Mouse (Mus musculus): ENCODE data around the gene Gm17334.

The Gm17334 gene

DNA sequence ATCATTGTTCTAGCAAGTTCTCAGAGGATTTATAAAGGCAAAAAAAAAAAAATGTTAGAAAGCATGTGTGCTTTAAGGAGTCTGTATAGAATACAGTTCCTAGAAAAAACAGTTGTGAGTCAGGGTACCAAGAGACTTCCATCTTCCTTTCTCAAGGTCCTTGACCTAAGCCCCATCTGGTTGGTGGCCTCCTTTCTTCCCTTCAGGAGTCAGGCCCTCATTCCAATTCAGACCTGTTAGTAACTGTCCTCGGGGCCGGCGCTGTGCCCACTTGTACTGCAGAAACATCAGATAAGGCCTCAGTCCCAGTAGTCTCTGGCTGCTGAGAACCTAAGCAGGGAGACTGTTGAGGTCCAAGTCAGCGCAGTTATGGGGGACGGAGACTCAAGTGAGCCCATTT is at the start of gene Gm17334:
Gene Gm17334, minus strand, starts transcription at position 101 of the 400 bp plus-strand sequence.
- DNase-seq: no peak

DNA sequence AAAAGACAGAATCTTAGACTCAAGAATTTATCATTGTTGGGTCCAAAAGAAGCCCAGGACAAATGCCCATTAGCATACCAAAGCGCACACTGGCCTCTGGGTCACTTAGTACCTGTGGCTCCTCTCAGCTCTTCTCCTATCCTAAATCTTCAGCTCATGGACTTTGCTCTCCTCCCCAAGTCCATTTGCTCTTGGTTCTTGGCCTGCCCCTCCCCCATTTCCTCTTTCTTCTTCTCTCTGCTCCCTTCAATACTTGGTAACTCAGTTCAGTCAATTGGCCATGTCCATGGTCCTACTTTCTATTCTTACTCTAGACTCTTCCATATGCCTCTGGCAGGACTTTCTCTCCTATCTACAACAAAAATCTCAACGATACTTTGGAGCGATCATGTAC is 49.0 kb upstream of the Gm17334 start:
- DNase-seq: no peak

DNA sequence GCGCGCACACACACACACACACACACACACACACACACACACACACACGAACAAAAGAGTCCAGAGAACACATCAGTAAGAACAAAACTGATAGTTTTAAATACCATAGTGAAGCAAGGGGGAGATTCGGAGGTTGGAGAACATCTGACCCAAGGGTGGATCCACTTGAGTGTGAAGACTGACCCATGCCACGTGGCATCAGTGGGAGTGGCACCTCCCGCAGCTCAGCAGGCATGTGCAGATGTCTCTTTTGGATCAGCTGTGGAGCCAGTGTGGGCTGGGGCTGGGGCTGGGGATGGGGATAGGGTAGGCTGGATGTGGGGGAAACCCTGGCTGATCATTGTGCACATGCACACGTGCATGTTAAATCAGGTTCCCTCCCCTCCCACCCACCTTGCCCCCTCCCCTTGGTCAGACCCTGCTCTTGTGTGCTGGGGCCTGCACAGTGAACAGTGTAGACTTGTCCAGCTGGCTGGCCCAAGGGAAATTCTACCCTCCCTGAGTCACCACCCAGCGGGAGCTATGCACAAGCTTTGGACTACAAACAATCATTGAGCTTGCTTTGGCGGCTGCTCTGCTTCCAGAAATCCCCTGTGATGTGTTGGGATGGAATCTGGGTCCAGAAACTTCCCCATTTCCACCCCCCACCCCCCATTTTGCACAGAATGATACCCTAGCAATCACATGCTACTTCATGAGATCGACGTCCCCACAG is 48.4 kb upstream of the Gm17334 start:
- no peak for DNase-seq

DNA sequence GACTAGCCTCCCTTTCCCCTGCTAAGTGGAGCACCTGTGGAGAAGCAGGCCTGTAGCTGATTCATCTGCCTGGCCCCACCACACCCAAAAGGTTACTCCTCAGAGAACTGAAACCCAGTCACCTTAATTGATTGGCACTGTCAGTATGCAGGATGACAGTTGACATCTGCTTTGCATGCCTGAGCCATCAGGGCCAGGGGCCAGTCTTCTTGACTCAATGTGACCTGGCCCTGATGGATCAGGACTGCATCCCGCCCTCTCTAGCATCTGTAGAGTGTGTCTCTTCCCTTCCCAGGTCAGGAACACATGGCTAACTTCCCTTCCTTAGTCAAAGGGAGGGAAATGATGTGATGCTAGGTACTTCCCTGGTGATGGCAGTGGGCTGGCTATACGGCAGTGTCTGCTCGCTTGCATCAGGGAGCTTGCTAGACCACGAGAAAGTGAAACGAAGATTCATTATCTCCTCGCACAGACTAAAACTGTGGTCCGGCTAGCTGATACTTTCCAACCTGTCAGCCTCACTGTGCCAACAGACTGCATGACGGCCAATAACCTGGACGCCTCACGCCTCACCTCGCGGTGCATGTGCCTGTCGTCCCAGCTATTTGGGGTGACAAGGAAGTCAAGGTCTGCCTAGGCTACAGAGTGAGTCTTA is 47.7 kb upstream of the Gm17334 start:
- DNase-seq: no peak

DNA sequence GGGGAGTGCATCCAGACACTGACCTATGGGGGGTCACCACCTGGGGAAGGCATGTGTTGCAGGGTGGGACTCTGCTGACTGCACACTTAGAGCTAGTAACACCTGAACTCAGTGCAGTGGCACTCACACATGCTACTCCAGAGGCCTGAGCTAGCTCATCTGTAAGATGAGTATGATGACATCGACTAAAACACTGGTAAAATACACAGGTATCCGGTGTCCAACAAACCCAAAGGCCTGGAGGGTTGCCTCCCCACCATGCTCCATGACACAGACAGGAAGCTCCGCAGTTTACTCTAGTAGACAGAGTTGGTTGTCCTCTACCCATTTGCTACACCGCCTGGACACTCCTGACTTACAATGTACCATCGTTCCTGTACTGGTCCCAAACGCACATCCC is 46.5 kb upstream of the Gm17334 start:
- no peak for DNase-seq

DNA sequence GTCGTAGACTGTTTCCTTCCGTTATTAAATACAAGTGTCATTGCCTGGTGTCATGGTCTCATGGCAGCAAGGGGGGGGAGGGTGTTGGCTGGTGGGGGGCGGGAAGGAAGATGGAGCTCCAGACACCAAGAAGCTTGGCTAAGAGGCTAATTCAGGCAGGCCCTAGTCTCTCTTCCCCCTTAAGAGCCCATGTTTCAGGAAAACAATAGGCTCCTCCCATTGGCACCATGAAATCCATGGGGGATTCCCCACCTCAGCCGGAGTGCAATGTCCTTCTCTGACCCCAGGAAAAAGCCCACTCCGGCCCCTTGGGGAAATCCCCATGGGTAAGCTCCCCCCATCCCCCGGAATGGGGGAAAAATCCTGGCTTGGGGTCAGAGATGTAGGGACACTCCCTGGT is 45.8 kb upstream of the Gm17334 start:
- DNase-seq: no peak

DNA sequence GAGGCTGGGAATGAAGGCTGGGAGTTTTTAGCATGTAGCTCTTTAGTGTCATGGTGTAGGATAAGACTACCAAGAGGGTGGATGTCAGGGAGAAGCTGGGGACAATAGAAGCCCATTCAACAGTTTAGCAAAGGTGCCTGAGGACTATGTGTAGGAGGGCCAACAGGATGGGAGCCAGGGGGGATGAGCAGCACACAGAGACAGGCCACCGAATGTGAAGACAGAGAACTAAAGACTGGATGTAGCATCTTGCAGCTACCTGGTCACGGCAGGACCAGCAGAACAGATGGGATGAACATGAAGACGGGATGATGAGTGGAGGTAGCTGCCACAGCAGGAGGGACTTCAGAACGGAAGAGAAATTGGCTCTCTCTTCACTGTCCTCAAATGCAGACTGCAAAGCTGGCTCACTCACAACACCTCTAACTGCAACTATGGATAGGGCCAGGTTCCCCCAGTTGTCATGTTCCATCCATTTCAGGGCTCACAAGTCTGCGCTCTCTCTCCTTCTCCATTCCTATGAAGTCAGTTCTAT is 43.9 kb upstream of the Gm17334 start:
- no peak for DNase-seq

DNA sequence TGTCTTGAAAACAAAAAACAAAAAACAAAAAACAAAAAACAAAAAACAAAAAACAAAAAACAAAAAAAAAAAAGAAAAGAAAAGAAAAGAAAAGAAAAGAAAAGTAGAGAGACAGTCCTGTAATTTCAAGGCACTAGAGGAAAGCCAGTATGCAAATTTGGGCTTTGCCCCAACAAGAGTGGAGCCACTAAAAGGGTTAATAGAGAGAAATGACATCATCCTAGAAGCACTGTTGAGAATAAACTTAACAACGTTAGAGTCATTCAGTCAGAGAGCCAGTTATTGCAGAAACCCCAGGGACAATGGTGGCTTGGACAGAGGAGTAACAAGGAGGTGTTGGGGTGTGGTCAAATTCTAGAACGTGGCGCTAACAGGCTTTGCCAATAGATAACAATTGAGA is 41.8 kb upstream of the Gm17334 start:
- DNase-seq: no peak

DNA sequence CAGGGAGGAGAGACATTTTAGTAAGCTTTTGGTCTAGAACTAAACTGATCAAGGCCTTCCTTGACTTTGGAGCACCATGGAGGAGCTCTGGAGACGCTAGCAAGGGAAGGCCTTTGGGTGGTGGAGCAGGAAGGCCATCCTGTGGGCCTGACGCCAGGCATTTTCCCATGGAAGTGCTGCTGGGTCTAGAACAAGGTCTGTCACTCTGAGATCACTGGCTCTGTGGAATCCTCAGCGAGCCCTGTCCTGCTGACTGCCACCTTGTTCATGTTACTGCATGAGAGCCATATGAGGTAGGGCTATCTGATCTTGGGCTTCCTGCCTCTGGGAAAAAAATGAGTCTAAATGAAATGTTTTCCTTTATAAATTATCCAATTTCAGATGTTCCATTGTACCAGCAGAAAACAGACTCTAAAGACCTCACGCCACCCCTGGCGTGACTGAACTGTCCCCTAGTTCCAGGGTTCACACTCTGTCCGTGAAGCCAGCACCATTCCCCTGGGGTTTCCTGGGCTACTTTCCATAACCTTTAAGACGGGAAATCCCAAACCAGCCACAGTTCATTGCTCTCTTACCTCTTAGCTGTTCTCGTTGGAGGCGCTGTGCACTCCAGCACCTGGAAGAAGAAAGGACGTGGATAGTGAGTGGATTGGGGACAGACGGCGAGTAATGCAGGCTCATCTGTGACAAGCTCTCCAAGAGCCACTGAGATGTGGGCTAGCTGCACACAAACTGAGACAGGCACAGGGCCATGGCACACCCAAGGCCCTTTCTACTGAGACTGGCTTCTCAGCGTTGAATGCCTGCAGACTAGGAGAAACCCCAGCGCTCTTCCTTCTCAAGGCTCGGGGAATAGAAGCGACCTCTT is 40.2 kb upstream of the Gm17334 start:
- no peak for DNase-seq

DNA sequence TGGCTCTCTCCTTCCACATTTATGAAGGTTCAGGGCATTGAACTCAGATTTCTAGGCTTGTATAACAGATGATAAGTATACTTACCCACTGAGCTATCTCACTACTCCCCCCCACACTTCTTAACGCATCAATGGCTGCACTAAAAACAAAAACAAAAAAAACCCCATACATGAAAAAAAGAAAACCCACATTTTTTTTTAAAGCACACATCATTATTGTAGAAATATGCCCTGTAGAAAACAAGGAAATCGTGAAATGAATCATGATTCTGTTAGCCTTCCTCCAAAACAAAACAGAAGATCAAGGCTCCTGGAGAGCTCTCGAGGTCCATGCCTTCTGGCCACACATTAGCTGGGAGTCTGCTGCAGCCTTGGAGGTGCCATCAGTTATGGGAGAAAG is 38.3 kb upstream of the Gm17334 start:
- DNase-seq: no peak

DNA sequence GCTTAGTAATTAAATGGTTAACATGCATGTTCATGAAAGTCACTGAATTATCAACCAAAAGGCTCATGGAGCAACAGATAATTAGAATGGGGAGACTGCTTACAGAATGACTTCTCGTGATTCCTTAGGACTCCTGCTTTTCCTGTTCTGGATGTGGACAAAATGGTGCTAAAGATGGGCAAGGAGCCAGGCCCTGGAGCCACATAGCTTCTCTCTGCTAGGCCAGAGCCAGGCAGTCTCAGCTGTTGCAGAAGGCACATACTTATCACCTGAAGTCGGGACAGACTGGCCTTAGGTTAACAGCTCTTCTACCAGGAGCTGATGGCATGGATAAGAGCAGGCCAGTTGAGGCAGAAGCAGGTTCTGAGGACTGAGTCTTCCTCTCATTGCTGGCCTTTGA is 37.8 kb upstream of the Gm17334 start:
- no peak for DNase-seq

DNA sequence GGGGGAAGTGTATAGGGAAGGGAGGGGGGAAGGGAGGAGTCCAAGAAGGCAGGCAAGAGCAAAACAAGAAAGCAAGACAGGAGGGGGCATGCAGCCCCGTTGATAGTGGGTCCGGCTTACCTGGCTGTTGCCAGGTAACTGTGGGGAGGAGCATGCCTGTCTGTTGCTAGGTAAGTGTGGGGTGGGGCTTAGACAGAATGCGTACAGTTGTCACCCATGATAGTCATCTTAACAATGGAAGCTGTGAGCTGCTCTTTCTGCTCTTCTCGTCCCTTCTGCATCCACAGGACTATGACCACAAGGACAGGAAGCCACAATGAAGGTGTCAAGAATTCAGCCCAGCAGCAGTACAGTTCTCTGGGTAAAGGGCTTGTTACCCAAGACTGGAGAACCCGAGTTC is 37.2 kb upstream of the Gm17334 start:
- DNase-seq: no peak

DNA sequence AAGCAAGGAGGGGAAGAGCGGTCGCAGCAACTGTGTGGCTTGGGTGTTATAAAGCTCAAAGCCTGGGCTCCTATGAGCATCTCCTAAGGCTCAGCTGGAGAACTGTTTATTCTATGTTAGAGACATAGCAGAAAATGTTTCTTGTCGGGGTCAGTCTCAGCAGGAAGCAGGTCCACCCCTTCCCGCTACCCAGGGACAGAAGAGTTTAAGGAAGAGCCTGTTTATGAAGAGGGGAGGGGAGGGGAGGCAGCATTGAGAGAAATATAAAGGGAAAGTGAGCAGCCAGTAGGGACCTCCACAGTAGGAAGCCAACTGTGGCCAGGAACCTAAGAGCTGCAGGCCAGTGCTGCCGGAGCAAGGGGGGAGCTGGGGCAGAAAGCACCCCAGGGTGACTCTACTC is 36.4 kb upstream of the Gm17334 start:
- DNase-seq: no peak

DNA sequence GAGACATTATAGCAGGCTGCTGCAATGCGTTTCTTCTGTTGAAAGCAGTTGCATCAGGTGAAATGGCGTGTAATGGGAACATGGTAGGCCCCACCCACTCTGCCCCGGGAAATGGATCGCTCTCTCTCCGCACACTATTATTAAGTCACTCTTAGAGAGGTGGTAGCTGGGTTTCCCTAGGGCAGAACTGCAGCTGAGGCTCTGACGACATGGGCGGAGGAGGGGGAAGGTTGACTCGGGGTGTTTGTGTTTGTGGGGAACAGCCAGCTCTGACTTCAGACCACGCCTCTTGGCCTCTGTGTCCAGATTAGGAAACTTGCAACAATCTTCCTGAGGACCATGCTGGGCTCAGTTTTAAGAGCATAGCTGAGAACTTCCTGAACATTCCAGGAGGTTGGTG is 32.8 kb upstream of the Gm17334 start:
- DNase-seq: no peak

DNA sequence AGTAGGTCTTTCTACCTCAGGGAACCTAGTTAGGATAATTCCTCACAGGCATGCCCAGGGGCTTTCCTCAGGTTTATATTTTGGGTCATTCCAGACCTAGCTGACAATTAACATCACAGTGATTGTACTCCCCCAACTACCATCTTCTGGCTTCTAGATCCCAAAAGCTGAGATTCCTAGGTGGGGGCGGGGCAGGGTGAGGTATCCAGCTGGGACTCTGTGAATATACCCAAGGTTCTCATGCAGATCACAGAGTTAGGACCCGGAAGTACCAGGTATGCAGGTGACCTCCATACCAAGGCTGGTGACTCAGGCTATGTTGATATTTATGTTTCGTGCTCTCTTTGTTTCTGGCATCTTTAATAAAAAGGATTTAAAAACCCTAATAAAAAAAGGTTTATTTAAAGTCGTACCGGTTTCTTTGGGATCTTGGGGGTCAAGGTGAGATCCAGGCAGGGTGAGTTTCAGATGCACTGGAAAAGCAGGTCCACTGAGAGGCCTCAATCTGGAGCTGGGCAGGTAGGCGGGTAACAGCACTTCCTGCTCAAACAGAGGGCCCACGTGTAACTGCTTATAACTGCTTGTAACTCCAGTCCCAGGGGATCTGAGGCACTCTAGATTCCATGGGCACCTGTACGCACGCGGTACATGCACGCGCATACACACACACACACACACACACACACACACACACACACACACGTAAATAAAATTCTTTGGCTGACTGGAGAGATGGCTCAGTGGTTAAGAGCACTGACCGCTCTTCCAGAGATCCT is 31.8 kb upstream of the Gm17334 start:
- no peak for DNase-seq

DNA sequence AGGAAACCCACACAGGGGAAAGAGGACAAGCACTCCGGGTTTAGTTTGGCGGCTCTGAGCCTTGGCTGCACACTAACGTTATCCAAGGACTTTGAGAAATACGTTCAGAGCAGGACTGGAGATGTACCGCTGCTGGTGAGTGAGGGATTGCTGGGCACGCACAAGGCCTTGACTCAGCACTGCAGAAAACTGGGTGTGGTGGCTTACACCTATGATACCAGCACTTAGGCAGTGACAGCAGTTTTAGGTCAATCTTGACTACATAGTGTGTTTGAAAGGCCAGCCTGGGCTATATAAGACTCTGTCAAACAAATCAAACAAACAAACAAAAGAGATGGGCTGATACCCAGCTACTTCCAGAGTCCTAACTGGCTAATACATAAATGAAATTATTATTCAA is 30.5 kb upstream of the Gm17334 start:
- no peak for DNase-seq

DNA sequence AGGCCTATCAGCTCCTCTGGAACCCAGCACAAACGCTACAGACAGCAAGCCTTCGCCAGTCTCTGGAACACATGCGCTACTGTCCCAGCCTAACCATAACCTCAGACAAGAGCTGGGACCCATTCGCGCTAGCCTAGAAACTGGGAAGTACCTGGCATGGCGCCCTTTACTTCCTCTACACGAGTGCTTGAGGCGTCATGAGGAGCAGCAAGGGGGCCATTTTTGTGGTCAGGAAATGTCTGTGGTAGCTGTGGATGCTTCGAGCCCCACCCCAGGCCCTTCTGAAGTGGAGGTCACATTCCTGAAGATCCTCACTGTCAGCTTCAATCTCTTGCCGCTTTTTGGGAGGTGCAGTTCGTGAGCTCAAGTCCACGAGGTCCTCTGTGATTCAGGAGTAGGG is 30.1 kb upstream of the Gm17334 start:
- no peak for DNase-seq

DNA sequence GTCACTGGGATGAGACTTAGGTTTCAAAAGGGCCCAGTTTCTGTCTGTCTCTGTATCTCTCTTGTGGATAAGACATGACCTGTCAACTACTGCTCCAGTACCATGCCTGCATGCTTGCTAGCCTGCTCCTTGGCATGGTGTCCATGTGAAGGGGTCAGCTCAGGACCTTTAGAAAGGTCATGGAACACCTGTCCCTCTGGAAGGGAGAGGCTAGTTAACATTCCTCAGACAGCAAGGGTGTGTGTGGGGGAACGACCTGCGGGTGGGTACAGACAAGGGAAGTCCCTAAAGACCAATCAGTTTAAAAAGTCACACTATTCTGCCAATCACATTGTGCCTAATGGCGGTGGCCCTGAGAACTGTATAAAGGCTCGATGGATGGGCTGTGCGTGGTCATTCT is 28.0 kb upstream of the Gm17334 start:
- no peak for DNase-seq

DNA sequence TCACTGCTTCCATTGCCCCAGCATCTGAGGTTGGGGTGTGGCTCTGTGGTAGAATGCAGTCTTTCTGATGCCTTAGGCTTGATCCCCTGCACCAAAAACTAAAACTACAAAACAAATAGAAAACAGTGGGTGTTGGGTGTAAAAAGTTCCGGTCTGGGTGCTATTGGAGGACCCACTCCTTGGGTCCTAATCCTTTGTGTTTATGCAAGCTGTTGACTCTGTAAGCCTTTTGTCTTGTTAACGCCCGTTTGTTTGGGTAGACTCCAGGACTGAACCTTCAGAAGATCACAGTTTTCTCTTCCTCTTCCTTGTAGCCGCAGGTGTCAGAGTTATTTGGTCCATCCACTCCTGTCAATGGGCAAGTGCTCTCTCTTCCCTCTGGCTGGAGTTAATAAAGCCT is 27.0 kb upstream of the Gm17334 start:
- no peak for DNase-seq

DNA sequence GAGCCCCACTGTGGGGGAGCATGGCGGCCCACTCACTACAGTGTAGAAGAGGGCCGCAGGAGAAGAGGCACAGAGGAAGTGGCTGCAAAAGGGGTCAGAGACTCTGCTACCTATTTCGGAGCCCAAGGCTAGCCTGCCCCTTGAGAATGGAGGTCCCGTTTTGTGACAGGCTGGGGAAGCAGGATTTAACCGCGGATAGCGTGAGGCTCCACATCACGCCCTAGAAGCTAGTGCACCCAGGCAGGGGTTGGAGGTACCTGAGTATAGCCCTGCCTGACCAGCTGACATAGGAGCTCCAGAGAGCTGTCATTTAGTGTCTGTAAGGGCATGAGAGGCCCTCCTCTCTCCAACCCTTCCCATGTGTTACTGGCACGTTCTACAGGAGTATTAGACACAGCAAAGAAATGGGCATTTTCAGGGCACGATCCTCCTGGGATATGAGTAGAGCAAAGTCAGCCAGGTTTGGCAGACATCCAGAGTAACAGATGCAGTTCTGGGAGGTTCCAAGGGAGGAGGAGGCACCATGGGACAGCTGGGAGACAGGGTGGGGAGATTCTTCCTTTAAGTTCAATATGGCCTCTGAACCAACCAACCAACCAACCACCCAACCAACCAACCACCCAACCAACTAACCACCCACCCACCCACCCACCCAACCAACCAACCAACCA is 25.2 kb upstream of the Gm17334 start:
- no peak for DNase-seq

DNA sequence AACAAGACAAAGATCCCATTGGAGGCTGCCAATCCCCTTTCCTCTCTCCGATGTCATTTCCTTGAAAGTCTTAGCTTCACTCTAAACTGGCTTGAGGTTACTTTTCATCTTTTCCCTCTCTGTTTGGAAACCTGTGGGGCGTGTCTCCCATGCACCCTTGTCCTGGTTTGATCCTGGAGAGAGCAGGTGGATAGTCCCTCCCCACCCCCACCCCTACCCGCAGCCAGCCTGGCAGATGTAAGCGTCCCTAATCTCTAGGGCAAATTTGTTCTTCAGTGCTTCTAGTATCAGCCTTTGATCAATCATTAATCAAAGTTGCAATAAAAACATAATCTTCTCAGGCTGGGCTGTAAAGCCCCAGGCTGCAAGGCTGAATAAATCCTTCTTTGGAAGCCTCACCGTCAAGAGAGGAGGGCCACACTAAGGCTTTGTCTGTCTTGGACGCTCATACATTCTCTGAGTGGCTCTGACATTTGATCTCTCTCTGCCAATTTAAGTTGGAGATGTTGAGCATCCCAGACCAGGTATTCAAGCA is 24.5 kb upstream of the Gm17334 start:
- DNase-seq: no peak
